Mouse (Mus musculus) adrenal gland, adult 18-20 months (tissue): ENCODE measurements around the gene Rpl10-ps3. TPM values are rescaled to one million over a fixed set of nuclear protein-coding genes. Genes with fewer than 3 reads are reported as not detected.

Experiments
- DNase-seq, 2 experiments: peaks; one replicate each; pipeline ENCODE4 v3.0.0; 2021 to 2022; ENCODE audit warnings: low spot score in 2 of 2
- long read RNA-seq, 2 experiments: library from polyadenylated mRNA; stranded (forward); transcript quantifications; one replicate each; pipeline ENCODE4 v2.0.0; 2021
- total RNA-seq, 2 experiments: library from RNA; stranded (reverse); gene quantifications; 1 replicate in 1 of 2; 2 replicates in 1 of 2; pipeline ENCODE4 v1.2.3; 2021

Rpl10-ps3 gene
- 1,000 to 10,000 TPM in 1 of 2 experiments, 100 to 1,000 TPM in 1; 982 to 1,145 TPM for total RNA-seq
- long read RNA-seq, experiment 1, transcript Rpl10-ps3-201 (1 exons, 768 nt), result major isoform, 73 of 73 reads
- long read RNA-seq, experiment 1, partial matches to known transcripts, result 0 of 73 reads
- long read RNA-seq, experiment 1, other reads (novel, unspliced or antisense), result 0 of 73 reads
- long read RNA-seq, experiment 2, transcript Rpl10-ps3-201 (1 exons, 768 nt), result major isoform, 308 of 308 reads
- long read RNA-seq, experiment 2, partial matches to known transcripts, result 0 of 308 reads
- long read RNA-seq, experiment 2, other reads (novel, unspliced or antisense), result 0 of 308 reads

GRCm38 (mm10) chr9:50344868-50345267 is at the start of gene Rpl10-ps3:
Gene Rpl10-ps3 (minus strand): TSS chr9:50344968.
- no peak for DNase-seq

GRCm38 (mm10) chr9:50375598-50375997 is 30.8 kb upstream of the Rpl10-ps3 start:
- no peak for DNase-seq

GRCm38 (mm10) chr9:50374666-50375065 is 29.9 kb upstream of the Rpl10-ps3 start:
- DNase-seq, result no peak

- no peak for DNase-seq
Measured at GRCm38 (mm10) chr9:50368551-50369297, 24.0 kb upstream of the Rpl10-ps3 start.

- DNase-seq, result no peak
Measured at GRCm38 (mm10) chr9:50365059-50365780, 20.5 kb upstream of the Rpl10-ps3 start.

- DNase-seq, result no peak
Measured at GRCm38 (mm10) chr9:50363962-50364361, 19.2 kb upstream of the Rpl10-ps3 start.

- DNase-seq, result no peak
Measured at GRCm38 (mm10) chr9:50363259-50363658, 18.5 kb upstream of the Rpl10-ps3 start.

GRCm38 (mm10) chr9:50362556-50362955 is 17.8 kb upstream of the Rpl10-ps3 start:
- no peak for DNase-seq

GRCm38 (mm10) chr9:50360370-50360769 is 15.6 kb upstream of the Rpl10-ps3 start:
- no peak for DNase-seq

GRCm38 (mm10) chr9:50357331-50357730 is 12.6 kb upstream of the Rpl10-ps3 start:
- no peak for DNase-seq

GRCm38 (mm10) chr9:50351746-50352145 is 7.0 kb upstream of the Rpl10-ps3 start:
- DNase-seq, result no peak

GRCm38 (mm10) chr9:50350571-50350970 is 5.8 kb upstream of the Rpl10-ps3 start:
- no peak for DNase-seq

- no peak for DNase-seq
Measured at GRCm38 (mm10) chr9:50349156-50349555, 4.4 kb upstream of the Rpl10-ps3 start.

- DNase-seq, result no peak
Measured at GRCm38 (mm10) chr9:50348256-50348655, 3.5 kb upstream of the Rpl10-ps3 start.

- no peak for DNase-seq
Measured at GRCm38 (mm10) chr9:50335539-50336325, 9.0 kb downstream of the Rpl10-ps3 start.

GRCm38 (mm10) chr9:50333413-50333812 is 11.4 kb downstream of the Rpl10-ps3 start:
- DNase-seq, result peak; percentile 44 to 48

GRCm38 (mm10) chr9:50324355-50325225 is 20.2 kb downstream of the Rpl10-ps3 start:
- DNase-seq, result no peak

GRCm38 (mm10) chr9:50320729-50321128 is 24.0 kb downstream of the Rpl10-ps3 start:
- no peak for DNase-seq

GRCm38 (mm10) chr9:50319506-50319905 is 25.3 kb downstream of the Rpl10-ps3 start:
- no peak for DNase-seq

- no peak for DNase-seq
Measured at GRCm38 (mm10) chr9:50317299-50317698, 27.5 kb downstream of the Rpl10-ps3 start.
